Mouse (Mus musculus) lung, postnatal 0 days (tissue): ENCODE measurements around the gene Tamm41. TPM values are rescaled to one million over a fixed set of nuclear protein-coding genes. Genes with fewer than 3 reads are reported as not detected.
A peak's percentile ranks its signal among the peaks of the same experiment; 100 is the strongest.

Source experiments
- ATAC-seq: fragments of 200-750 bp; cut with Nextera tagmentation; 2 replicates; pipeline ENCODE4 v1.8.0; 2017; ENCODE audit warnings: moderate library complexity
- DNase-seq: peaks from one replicate; pipeline ENCODE4 v3.0.0-alpha.2; 2016; ENCODE audit warnings: low spot score
- H3K27ac ChIP-seq: fragments of 300-500 bp; sonication (generic); 2 replicates; pipeline ENCODE4 v1.5.1; 2014; ENCODE audit warnings: antibody characterized with exemption, mild to moderate bottlenecking, low read length, mixed read lengths
- H3K27me3 ChIP-seq: fragments of 300-500 bp; sonication (generic); replicated peaks from 2 replicates; pipeline ENCODE4 v1.6.1; 2014; ENCODE audit warnings: low read length, mixed read lengths; ENCODE audit not compliant: insufficient read depth
- H3K36me3 ChIP-seq: fragments of 300-500 bp; sonication (generic); 2 replicates; pipeline ENCODE4 v1.6.1; 2014; ENCODE audit warnings: low read length, mixed read lengths; ENCODE audit not compliant: insufficient read depth
- H3K4me1 ChIP-seq: fragments of 300-500 bp; sonication (generic); 2 replicates; pipeline ENCODE4 v1.6.1; 2014; ENCODE audit warnings: antibody characterized with exemption, low read depth, low read length, mixed read lengths; ENCODE audit not compliant: insufficient read depth
- H3K4me2 ChIP-seq: fragments of 300-500 bp; sonication (generic); replicated peaks from 2 replicates; pipeline ENCODE4 v1.6.1; 2014; ENCODE audit warnings: low read depth, mild to moderate bottlenecking, low read length, moderate library complexity, mixed read lengths
- H3K4me3 ChIP-seq: fragments of 300-500 bp; sonication (generic); 2 replicates; pipeline ENCODE4 v1.5.1; 2014; ENCODE audit warnings: low read depth, low read length
- H3K9ac ChIP-seq: fragments of 300-500 bp; sonication (generic); replicated peaks from 2 replicates; pipeline ENCODE4 v1.6.1; 2014; ENCODE audit warnings: low read depth, mild to moderate bottlenecking
- H3K9me3 ChIP-seq: fragments of 300-500 bp; sonication (generic); 2 replicates; pipeline ENCODE4 v1.6.1; 2016; ENCODE audit warnings: low read length, mixed read lengths
- CTCF ChIP-seq: IDR thresholded peaks from 2 replicates; pipeline ENCODE4 v1.5.1; 2016; ENCODE audit warnings: antibody characterized with exemption, mild to moderate bottlenecking
- EP300 ChIP-seq: IDR thresholded peaks from 2 replicates; pipeline ENCODE4 v1.6.1; 2016; ENCODE audit warnings: antibody characterized with exemption, mild to moderate bottlenecking, control low read depth
- WGBS: fragments of 180-500 bp; shearing (Covaris S2); extraction: QIAGEN DNeasy Blood & Tissue Kit; methylation state at CpG from one replicate; pipeline ENCODE4 v1.1.7; 2014; 5-methylcytosine and 5-hydroxymethylcytosine counted together
- polyA plus RNA-seq: library from polyadenylated mRNA; unstranded; fragments of >200 nt; fragmentation: Nextera tagmentation; extraction: Ambion mirVana; gene quantifications from 2 replicates; pipeline ENCODE4 v1.2.1, GENCODE M21; 2015

Gene Tamm41
- polyA plus RNA-seq, 1 experiment from 2014 or later, result 27.7 TPM

GRCm38 (mm10) chr6:114967623-114968022, 70.1 kb downstream of the Tamm41 start:
- Histone ChIP-seq H3K4me1 (peaks cover 6% of the 10 kb centered on the region; the same call in 1 of the 2 replicates), H3K4me2 (peak overlapping the region; percentile 98), H3K36me3 (no peaks in the 10 kb centered on the region), H3K4me3 (peak overlapping the region; percentile 71), H3K9ac (0 out of 2 replicates have a peak overlapping the region, but pooled peaks have one; percentile 72), H3K27ac (peak overlapping the region; percentile 94), H3K9me3 (no peaks in the 10 kb centered on the region), H3K27me3 (no peaks in the 10 kb centered on the region)
- DNase-seq (peak; percentile 42), ATAC-seq (no peak)
- 44% methylated on average over 12 of the region's 12 CpGs for WGBS
- TF ChIP-seq EP300 (no peak), CTCF (no peak)

GRCm38 (mm10) chr6:114966396-114967154, 71.1 kb downstream of the Tamm41 start:
- H3K9ac ChIP-seq, result no peak overlapping the region
- peaks cover 8% of the 10 kb centered on the region; the same call in 1 of the 2 replicates for H3K4me1 ChIP-seq
- H3K27me3 ChIP-seq, result no peaks in the 10 kb centered on the region
- H3K36me3 ChIP-seq, result no peaks in the 10 kb centered on the region
- 32% methylated on average over 2 of the region's 2 CpGs for WGBS
- no peak for DNase-seq
- TF ChIP-seq EP300 (no peak), CTCF (no peak)
- H3K4me3 ChIP-seq, result no peak overlapping the region
- no peak for ATAC-seq
- H3K27ac ChIP-seq, result 0 out of 2 replicates have a peak overlapping the region, but pooled peaks have one; percentile 14
- no peaks in the 10 kb centered on the region for H3K9me3 ChIP-seq
- no peak overlapping the region for H3K4me2 ChIP-seq

GRCm38 (mm10) chr6:114965802-114966201, 71.9 kb downstream of the Tamm41 start:
- Histone ChIP-seq H3K4me2 (no peak overlapping the region), H3K27ac (no peak overlapping the region), H3K9me3 (no peaks in the 10 kb centered on the region), H3K36me3 (no peaks in the 10 kb centered on the region), H3K4me1 (peaks cover 8% of the 10 kb centered on the region; the same call in 1 of the 2 replicates), H3K9ac (no peak overlapping the region), H3K4me3 (no peak overlapping the region), H3K27me3 (no peaks in the 10 kb centered on the region)
- 65% methylated on average over 3 of the region's 3 CpGs for WGBS
- TF ChIP-seq EP300 (no peak), CTCF (no peak)
- ATAC-seq (no peak), DNase-seq (no peak)

- Histone ChIP-seq H3K4me3 (no peak overlapping the region), H3K36me3 (no peaks in the 10 kb centered on the region), H3K9me3 (no peaks in the 10 kb centered on the region), H3K9ac (no peak overlapping the region), H3K4me1 (peaks cover 8% of the 10 kb centered on the region; the same call in 1 of the 2 replicates), H3K4me2 (no peak overlapping the region), H3K27ac (no peak overlapping the region), H3K27me3 (no peaks in the 10 kb centered on the region)
- TF ChIP-seq EP300, result no peak
- no peak for TF ChIP-seq CTCF
- DNase-seq (no peak), ATAC-seq (no peak)
- WGBS, result 48% methylated on average over 8 of the region's 8 CpGs
Observed at GRCm38 (mm10) chr6:114965396-114965795, 72.3 kb downstream of the Tamm41 start.

- peak; percentile 75 for DNase-seq
- TF ChIP-seq EP300, result peak; percentile 72
- no peak for TF ChIP-seq CTCF
- ATAC-seq, result peak; percentile 50
- Histone ChIP-seq H3K27me3 (no peaks in the 10 kb centered on the region), H3K4me3 (no peak overlapping the region), H3K36me3 (no peaks in the 10 kb centered on the region), H3K27ac (no peak overlapping the region), H3K9me3 (no peaks in the 10 kb centered on the region), H3K9ac (no peak overlapping the region), H3K4me1 (peaks cover 8% of the 10 kb centered on the region; the same call in 1 of the 2 replicates), H3K4me2 (no peak overlapping the region)
- 33% methylated on average over 2 of the region's 2 CpGs for WGBS
Observed at GRCm38 (mm10) chr6:114964235-114964634, 73.4 kb downstream of the Tamm41 start.

GRCm38 (mm10) chr6:114963636-114964035, 74.0 kb downstream of the Tamm41 start:
- Histone ChIP-seq H3K27ac (no peak overlapping the region), H3K27me3 (no peaks in the 10 kb centered on the region), H3K4me1 (peaks cover 8% of the 10 kb centered on the region; the same call in 1 of the 2 replicates), H3K4me3 (no peak overlapping the region), H3K9ac (no peak overlapping the region), H3K4me2 (no peak overlapping the region), H3K36me3 (no peaks in the 10 kb centered on the region), H3K9me3 (no peaks in the 10 kb centered on the region)
- WGBS, result 48% methylated on average over 5 of the region's 5 CpGs
- DNase-seq (no peak), ATAC-seq (no peak)
- TF ChIP-seq EP300, result no peak
